Mouse (Mus musculus): ENCODE data around the gene Adarb2.

GRCm38 (mm10) chr13:8749451-8749850, 546.8 kb downstream of the Adarb2 start:
- TF ChIP-seq GATA1 (IDR thresholded peaks at IDR 0.05; ENCODE audit: low read length) = no peak
- no peak for TF ChIP-seq TAL1 (IDR thresholded peaks at IDR 0.05; ENCODE audit: low read length)
